Mouse (Mus musculus): ENCODE results near the gene Ptgfrn.

- TF ChIP-seq HCFC1 (IDR thresholded peaks at IDR 0.05; ENCODE audit: borderline replicate concordance, insufficient read depth, low read length) (no peak), ZNF384 (IDR thresholded peaks at IDR 0.05; ENCODE audit: low read depth, low read length) (no peak), CHD2 (IDR thresholded peaks at IDR 0.05; ENCODE audit: low read depth, low read length) (no peak), MAFK (IDR thresholded peaks at IDR 0.05; ENCODE audit: insufficient read depth, low read depth, low read length) (no peak)
Measured at GRCm38 (mm10) chr3:101124716-101125115, 14.6 kb upstream of the Ptgfrn start.

Data from ES-E14 (cell line).